In genomic region chr6:30579961-30580840, GRCm38 (mm10) we compare ENCODE assay signal across 9 mouse cellular contexts. TPM values are rescaled to one million over a fixed set of nuclear protein-coding genes. Genes with fewer than 3 reads are reported as not detected.
A peak's percentile ranks its signal among the peaks of the same experiment; 100 is the strongest.
DNase-seq lines count a peak whose midpoint lies in the region; ATAC-seq and TF ChIP-seq lines count a peak whose summit lies in the region.
"Had no signal": no experiment of that assay in that cellular context is flagged by ENCODE, and none has a peak within 500 bp of the region (broad histone marks: within the 10 kb centered on the region; RNA-seq: fewer than 3 reads in every experiment).

No protein-coding gene starts in this region.

- intact Hi-C loops in gastrocnemius, adult 2 months (cut with DNase I), result no loop called here

- H3K9ac ChIP-seq in kidney, embryonic 15.5 days, result no peak overlapping the region
- no peak overlapping the region for H3K9ac ChIP-seq in embryonic facial prominence, embryonic 12.5 days
- 0 out of 2 replicates have a peak overlapping the region, but pooled peaks have one; percentile 0 for H3K9ac ChIP-seq in hindbrain, embryonic 14.5 days
- H3K9ac ChIP-seq in midbrain, embryonic 16.5 days (ENCODE audit: low read depth, low read length), result no peak overlapping the region
- H3K9ac ChIP-seq in intestine, embryonic 16.5 days (ENCODE audit: low read depth, low read length), result no peak overlapping the region
- H3K9ac ChIP-seq: stomach, embryonic 15.5 days had no signal

- peak overlapping the region; percentile 49 for H3K27ac ChIP-seq in kidney, embryonic 15.5 days
- H3K27ac ChIP-seq in kidney, adult 2 months (ENCODE audit: insufficient read depth, low read depth, low read length), result no peak overlapping the region
- peak overlapping the region; percentile 67 for H3K27ac ChIP-seq in embryonic facial prominence, embryonic 12.5 days
- H3K27ac ChIP-seq in hindbrain, embryonic 14.5 days, result peak overlapping the region; percentile 71
- H3K27ac ChIP-seq in midbrain, embryonic 16.5 days (ENCODE audit: low read length), result peak overlapping the region; percentile 69
- H3K27ac ChIP-seq in gastrocnemius, adult 2 months, result no peak overlapping the region
- H3K27ac ChIP-seq in intestine, embryonic 16.5 days (ENCODE audit: low read length), result no peak overlapping the region
- H3K27ac ChIP-seq: stomach, embryonic 15.5 days had no signal

- ATAC-seq in kidney, embryonic 15.5 days (replicated peaks; ENCODE audit: low FRiP score), result 0 out of 2 replicates have a peak, but pooled peaks have one; percentile 33
- no peak for ATAC-seq in embryonic facial prominence, embryonic 12.5 days (ENCODE audit: insufficient number of reproducible peaks, insufficient read depth, low FRiP score, low TSS enrichment)
- peak; percentile 43; the same call in 1 of the 2 replicates for ATAC-seq in hindbrain, embryonic 14.5 days (ENCODE audit: low FRiP score)
- ATAC-seq in midbrain, embryonic 16.5 days, result peak; percentile 39; the same call in 1 of the 2 replicates
- ATAC-seq in CD4-positive, CD25-positive, alpha-beta regulatory T cell, adult 4 months, result no peak
- ATAC-seq in intestine, embryonic 16.5 days, result no peak

- peaks cover 29% of the 10 kb centered on the region for H3K4me1 ChIP-seq in kidney, embryonic 15.5 days
- H3K4me1 ChIP-seq in kidney, adult 2 months (ENCODE audit: control insufficient read depth, insufficient read depth, low read length), result no peaks in the 10 kb centered on the region
- H3K4me1 ChIP-seq in embryonic facial prominence, embryonic 12.5 days, result peaks cover 30% of the 10 kb centered on the region
- peaks cover 16% of the 10 kb centered on the region for H3K4me1 ChIP-seq in hindbrain, embryonic 14.5 days (replicated peaks; ENCODE audit: control insufficient read depth, insufficient read depth, low read length)
- peaks cover 12% of the 10 kb centered on the region; the same call in 1 of the 2 replicates for H3K4me1 ChIP-seq in midbrain, embryonic 16.5 days (ENCODE audit: control insufficient read depth, insufficient read depth, low read length)
- peaks cover 10% of the 10 kb centered on the region; the same call in 1 of the 2 replicates for H3K4me1 ChIP-seq in intestine, embryonic 16.5 days (ENCODE audit: control insufficient read depth, insufficient read depth, low read length)

- no peak overlapping the region for H3K4me2 ChIP-seq in kidney, embryonic 15.5 days
- no peak overlapping the region for H3K4me2 ChIP-seq in embryonic facial prominence, embryonic 12.5 days (replicated peaks)
- H3K4me2 ChIP-seq in hindbrain, embryonic 14.5 days (replicated peaks), result 0 out of 2 replicates have a peak overlapping the region, but pooled peaks have one; percentile 8
- H3K4me2 ChIP-seq in midbrain, embryonic 16.5 days (ENCODE audit: low read length), result no peak overlapping the region
- H3K4me2 ChIP-seq in intestine, embryonic 16.5 days (ENCODE audit: low read depth, low read length), result no peak overlapping the region
- H3K4me2 ChIP-seq: stomach, embryonic 15.5 days had no signal

- no peaks in the 10 kb centered on the region for H3K27me3 ChIP-seq in kidney, embryonic 15.5 days
- no peaks in the 10 kb centered on the region for H3K27me3 ChIP-seq in kidney, adult 2 months (replicated peaks; ENCODE audit: control insufficient read depth, insufficient read depth, low read length)
- no peaks in the 10 kb centered on the region for H3K27me3 ChIP-seq in embryonic facial prominence, embryonic 12.5 days
- H3K27me3 ChIP-seq in hindbrain, embryonic 14.5 days (ENCODE audit: control insufficient read depth, insufficient read depth, low read length), result no peaks in the 10 kb centered on the region
- H3K27me3 ChIP-seq in midbrain, embryonic 16.5 days (ENCODE audit: control insufficient read depth, insufficient read depth, low read depth, low read length), result no peaks in the 10 kb centered on the region
- no peaks in the 10 kb centered on the region for H3K27me3 ChIP-seq in intestine, embryonic 16.5 days (replicated peaks; ENCODE audit: control insufficient read depth, insufficient read depth, low read length)
- H3K27me3 ChIP-seq: stomach, embryonic 15.5 days had no signal

- 40% methylated on average over 17 of the region's 17 CpGs for WGBS in kidney, embryonic 15.5 days
- 69% methylated on average over 17 of the region's 17 CpGs for WGBS in kidney, adult 2 months
- WGBS in embryonic facial prominence, embryonic 12.5 days, result 51% methylated on average over 17 of the region's 17 CpGs
- 28% methylated on average over 17 of the region's 17 CpGs for WGBS in hindbrain, embryonic 14.5 days
- WGBS in midbrain, embryonic 16.5 days, result 28% methylated on average over 17 of the region's 17 CpGs
- WGBS in intestine, embryonic 16.5 days, result 67% methylated on average over 17 of the region's 17 CpGs

- TF ChIP-seq POLR2A in kidney, adult 2 months (IDR thresholded peaks at IDR 0.05; ENCODE audit: low read depth, low read length), result no peak

- no peak for TF ChIP-seq CTCF in kidney, adult 2 months (conservative IDR thresholded peaks at IDR 0.05; ENCODE audit: insufficient read depth, insufficient read length, low read depth, low read length)
- no peak for TF ChIP-seq CTCF in gastrocnemius, adult 2 months (IDR thresholded peaks at IDR 0.05)

- H3K36me3 ChIP-seq in kidney, embryonic 15.5 days, result no peaks in the 10 kb centered on the region
- H3K36me3 ChIP-seq in kidney, adult 2 months (ENCODE audit: control insufficient read depth, insufficient read depth, low read length), result no peaks in the 10 kb centered on the region
- no peaks in the 10 kb centered on the region for H3K36me3 ChIP-seq in embryonic facial prominence, embryonic 12.5 days
- no peaks in the 10 kb centered on the region for H3K36me3 ChIP-seq in hindbrain, embryonic 14.5 days (replicated peaks; ENCODE audit: control insufficient read depth, insufficient read depth)
- H3K36me3 ChIP-seq in midbrain, embryonic 16.5 days (ENCODE audit: control insufficient read depth, insufficient read depth, low read length), result no peaks in the 10 kb centered on the region
- H3K36me3 ChIP-seq in intestine, embryonic 16.5 days (ENCODE audit: control insufficient read depth, insufficient read depth, low read length), result no peaks in the 10 kb centered on the region
- H3K36me3 ChIP-seq: stomach, embryonic 15.5 days had no signal

- no peak for DNase-seq in kidney, adult 2 months
- DNase-seq in hindbrain, embryonic 14.5 days (ENCODE audit: low spot score), result peak; percentile 59
- no peak for DNase-seq in gastrocnemius, adult 2 months

- H3K9me3 ChIP-seq in kidney, embryonic 15.5 days (replicated peaks), result no peaks in the 10 kb centered on the region
- H3K9me3 ChIP-seq in embryonic facial prominence, embryonic 12.5 days, result no peaks in the 10 kb centered on the region
- no peaks in the 10 kb centered on the region for H3K9me3 ChIP-seq in hindbrain, embryonic 14.5 days (ENCODE audit: control insufficient read depth, low read length)
- H3K9me3 ChIP-seq in midbrain, embryonic 16.5 days (replicated peaks; ENCODE audit: control insufficient read depth, low read length, poor library complexity, severe bottlenecking), result no peaks in the 10 kb centered on the region
- H3K9me3 ChIP-seq in intestine, embryonic 16.5 days (ENCODE audit: control insufficient read depth, low read length), result no peaks in the 10 kb centered on the region
- H3K9me3 ChIP-seq: stomach, embryonic 15.5 days had no signal

- H3K4me3 ChIP-seq in kidney, embryonic 15.5 days (replicated peaks), result no peak overlapping the region
- H3K4me3 ChIP-seq in kidney, adult 2 months (ENCODE audit: insufficient read depth, low read depth, low read length), result no peak overlapping the region
- no peak overlapping the region for H3K4me3 ChIP-seq in embryonic facial prominence, embryonic 12.5 days
- no peak overlapping the region for H3K4me3 ChIP-seq in hindbrain, embryonic 14.5 days (replicated peaks; ENCODE audit: low read length)
- H3K4me3 ChIP-seq in midbrain, embryonic 16.5 days (ENCODE audit: low read depth, low read length), result no peak overlapping the region
- H3K4me3 ChIP-seq in gastrocnemius, adult 2 months, result no peak overlapping the region
- H3K4me3 ChIP-seq in intestine, embryonic 16.5 days (ENCODE audit: low read length), result no peak overlapping the region
- H3K4me3 ChIP-seq: stomach, embryonic 15.5 days had no signal

RNA-seq across cellular contexts. Expression of gene Cpa4, which starts 12.0 kb away (rescaled TPM):
- 0.18 and 0.37 TPM in 2 replicates for polyA plus RNA-seq in kidney, embryonic 15.5 days (2015; fragmentation: Nextera tagmentation; extraction: Ambion mirVana)
- polyA plus RNA-seq in kidney, adult 2 months (2012; rRNA removed), result not detected in 2 replicates
- 0.79 and 1.3 TPM in 2 replicates for polyA plus RNA-seq in embryonic facial prominence, embryonic 12.5 days (2016; fragmentation: Nextera tagmentation; extraction: Ambion mirVana)
- polyA plus RNA-seq in hindbrain, embryonic 14.5 days (2014; fragmentation: Nextera tagmentation; extraction: Ambion mirVana), result 1.2 TPM in 2 replicates
- 1.0 and 1.4 TPM in 2 replicates for polyA plus RNA-seq in midbrain, embryonic 16.5 days (2015; fragmentation: Nextera tagmentation; extraction: Ambion mirVana)
- not detected for polyA plus RNA-seq in CD4-positive, CD25-positive, alpha-beta regulatory T cell, adult 4 months (2017; shearing (Covaris generic))
- total RNA-seq in gastrocnemius, adult 2 months (2021), result not detected
- 0.39 and 0.58 TPM in 2 replicates for polyA plus RNA-seq in intestine, embryonic 16.5 days (2015; fragmentation: Nextera tagmentation; extraction: Ambion mirVana)

RNA-seq across cellular contexts. Expression of gene Cpa5, which starts 30.6 kb away (rescaled TPM):
- 0.40 and 0.66 TPM in 2 replicates for polyA plus RNA-seq in kidney, embryonic 15.5 days (2015; fragmentation: Nextera tagmentation; extraction: Ambion mirVana)
- not detected in 2 replicates for polyA plus RNA-seq in kidney, adult 2 months (2012; rRNA removed)
- polyA plus RNA-seq in embryonic facial prominence, embryonic 12.5 days (2016; fragmentation: Nextera tagmentation; extraction: Ambion mirVana), result 0.22 and 0.33 TPM in 2 replicates
- 0.16 and 0.17 TPM in 2 replicates for polyA plus RNA-seq in hindbrain, embryonic 14.5 days (2014; fragmentation: Nextera tagmentation; extraction: Ambion mirVana)
- not detected in 2 replicates for polyA plus RNA-seq in midbrain, embryonic 16.5 days (2015; fragmentation: Nextera tagmentation; extraction: Ambion mirVana)
- not detected for polyA plus RNA-seq in CD4-positive, CD25-positive, alpha-beta regulatory T cell, adult 4 months (2017; shearing (Covaris generic))
- total RNA-seq in gastrocnemius, adult 2 months (2021), result not detected
- not detected in 2 replicates for polyA plus RNA-seq in intestine, embryonic 16.5 days (2015; fragmentation: Nextera tagmentation; extraction: Ambion mirVana)

RNA-seq across cellular contexts. Expression of gene Cpa2, which starts 38.8 kb away (rescaled TPM):
- 20.2 and 21.5 TPM in 2 replicates for polyA plus RNA-seq in kidney, embryonic 15.5 days (2015; fragmentation: Nextera tagmentation; extraction: Ambion mirVana)
- polyA plus RNA-seq in kidney, adult 2 months (2012; rRNA removed), result 0.14 TPM in 1 of 2 replicates, not detected in the other
- polyA plus RNA-seq in embryonic facial prominence, embryonic 12.5 days (2016; fragmentation: Nextera tagmentation; extraction: Ambion mirVana), result 4.2 and 7.6 TPM in 2 replicates
- 7.1 and 8.4 TPM in 2 replicates for polyA plus RNA-seq in hindbrain, embryonic 14.5 days (2014; fragmentation: Nextera tagmentation; extraction: Ambion mirVana)
- polyA plus RNA-seq in midbrain, embryonic 16.5 days (2015; fragmentation: Nextera tagmentation; extraction: Ambion mirVana), result 9.0 and 10.2 TPM in 2 replicates
- 1 to 10 TPM; 1.0 to 1.2 TPM for polyA plus RNA-seq in CD4-positive, CD25-positive, alpha-beta regulatory T cell, adult 4 months (2017; shearing (Covaris generic))
- total RNA-seq in gastrocnemius, adult 2 months (2021), result not detected
- 399 and 443 TPM in 2 replicates for polyA plus RNA-seq in intestine, embryonic 16.5 days (2015; fragmentation: Nextera tagmentation; extraction: Ambion mirVana)

RNA-seq across cellular contexts. Expression of gene Cpa1, which starts 58.8 kb away (rescaled TPM):
- 1.8 and 3.0 TPM in 2 replicates for polyA plus RNA-seq in kidney, embryonic 15.5 days (2015; fragmentation: Nextera tagmentation; extraction: Ambion mirVana)
- 0.11 TPM in 1 of 2 replicates, not detected in the other for polyA plus RNA-seq in kidney, adult 2 months (2012; rRNA removed)
- polyA plus RNA-seq in embryonic facial prominence, embryonic 12.5 days (2016; fragmentation: Nextera tagmentation; extraction: Ambion mirVana), result 0.22 and 0.29 TPM in 2 replicates
- polyA plus RNA-seq in hindbrain, embryonic 14.5 days (2014; fragmentation: Nextera tagmentation; extraction: Ambion mirVana), result 0.78 and 0.96 TPM in 2 replicates
- 0.90 and 0.91 TPM in 2 replicates for polyA plus RNA-seq in midbrain, embryonic 16.5 days (2015; fragmentation: Nextera tagmentation; extraction: Ambion mirVana)
- not detected for polyA plus RNA-seq in CD4-positive, CD25-positive, alpha-beta regulatory T cell, adult 4 months (2017; shearing (Covaris generic))
- total RNA-seq in gastrocnemius, adult 2 months (2021), result not detected
- polyA plus RNA-seq in intestine, embryonic 16.5 days (2015; fragmentation: Nextera tagmentation; extraction: Ambion mirVana), result 358 and 408 TPM in 2 replicates

Comparison
In these comparisons a context has a peak if more than half of its experiments do, and no peak if none do; other contexts are left out.
1. H3K27ac ChIP-seq: peak in kidney, embryonic 15.5 days (single experiment), embryonic facial prominence, embryonic 12.5 days (single experiment), hindbrain, embryonic 14.5 days (single experiment) and midbrain, embryonic 16.5 days (single experiment); none in kidney, adult 2 months (single experiment), gastrocnemius, adult 2 months (single experiment) and intestine, embryonic 16.5 days (single experiment).
2. ATAC-seq: peak in kidney, embryonic 15.5 days (single experiment), hindbrain, embryonic 14.5 days (single experiment) and midbrain, embryonic 16.5 days (single experiment); none in embryonic facial prominence, embryonic 12.5 days (single experiment), CD4-positive, CD25-positive, alpha-beta regulatory T cell, adult 4 months (single experiment) and intestine, embryonic 16.5 days (single experiment).
3. RNA of gene Cpa2, which starts 38.8 kb away (polyA plus RNA-seq): 399 to 443 TPM in intestine, embryonic 16.5 days; 20.2 to 21.5 TPM in kidney, embryonic 15.5 days, 9.0 to 10.2 TPM in midbrain, embryonic 16.5 days, 7.1 to 8.4 TPM in hindbrain, embryonic 14.5 days, 4.2 to 7.6 TPM in embryonic facial prominence, embryonic 12.5 days, 1.0 to 1.2 TPM in CD4-positive, CD25-positive, alpha-beta regulatory T cell, adult 4 months and 0.14 TPM in kidney, adult 2 months; every median in the first group is over 10 times any median in the second.